Mouse (Mus musculus): Measurements from ENCODE around the gene Baiap2.

The Baiap2 gene

GRCm38 (mm10) chr11:119981769-119982168 lies 39.2 kb downstream of the Baiap2 start:
- no peak for DNase-seq

- no peak for DNase-seq
Observed at GRCm38 (mm10) chr11:119982236-119982635, 39.7 kb downstream of the Baiap2 start.

- DNase-seq: no peak
Observed at GRCm38 (mm10) chr11:119983151-119983550, 40.6 kb downstream of the Baiap2 start.

GRCm38 (mm10) chr11:119986751-119987425 lies 44.3 kb downstream of the Baiap2 start:
- no peak for DNase-seq

- DNase-seq: no peak
Observed at GRCm38 (mm10) chr11:119987876-119988275, 45.3 kb downstream of the Baiap2 start.

GRCm38 (mm10) chr11:119988391-119988790 lies 45.8 kb downstream of the Baiap2 start:
- no peak for DNase-seq

- no peak for DNase-seq
Observed at GRCm38 (mm10) chr11:119989115-119989564, 46.6 kb downstream of the Baiap2 start.

- DNase-seq: no peak
Observed at GRCm38 (mm10) chr11:119990658-119991337, 48.2 kb downstream of the Baiap2 start.

- DNase-seq: peak; percentile 98
Observed at GRCm38 (mm10) chr11:119991338-119991678, 48.7 kb downstream of the Baiap2 start.

- no peak for DNase-seq
Observed at GRCm38 (mm10) chr11:119997351-119997750, 54.8 kb downstream of the Baiap2 start.

- no peak for DNase-seq
Observed at GRCm38 (mm10) chr11:120002041-120002440, 59.5 kb downstream of the Baiap2 start.

- DNase-seq: no peak
Observed at GRCm38 (mm10) chr11:120002634-120003220, 60.2 kb downstream of the Baiap2 start.

- no peak for DNase-seq
Observed at GRCm38 (mm10) chr11:120005434-120006317, 63.1 kb downstream of the Baiap2 start.

- no peak for DNase-seq
Observed at GRCm38 (mm10) chr11:120007496-120008080, 65.0 kb downstream of the Baiap2 start.

- DNase-seq: no peak
Observed at GRCm38 (mm10) chr11:120008501-120008900, 65.9 kb downstream of the Baiap2 start.

GRCm38 (mm10) chr11:120008956-120009355 lies 66.4 kb downstream of the Baiap2 start:
- no peak for DNase-seq

GRCm38 (mm10) chr11:120009937-120010336 lies 67.4 kb downstream of the Baiap2 start:
- no peak for DNase-seq

GRCm38 (mm10) chr11:120011114-120011760 lies 68.7 kb downstream of the Baiap2 start:
- no peak for DNase-seq

- DNase-seq: no peak
Observed at GRCm38 (mm10) chr11:120011761-120012560, 69.4 kb downstream of the Baiap2 start.

- DNase-seq: no peak
Observed at GRCm38 (mm10) chr11:120012702-120013101, 70.1 kb downstream of the Baiap2 start.

GRCm38 (mm10) chr11:120013174-120013711 lies 70.7 kb downstream of the Baiap2 start:
- DNase-seq: peak; percentile 86

Data from thymus, postnatal 4 days (tissue).